Mouse (Mus musculus) left cerebral cortex, postnatal 4 days (tissue): ENCODE data around the gene Zswim8. TPM values are rescaled to one million over a fixed set of nuclear protein-coding genes. Genes with fewer than 3 reads are reported as not detected.

Experiments
- DNase-seq: peaks from one replicate; pipeline ENCODE4 v3.0.0-alpha.2; 2022
- intact Hi-C: fragments of 180-260 bp; cut with DNase I; formaldehyde crosslinking; loops from one replicate; pipeline ENCODE4 v1.15.1; 2025
- total RNA-seq, 2 experiments: library from RNA; stranded (reverse); gene quantifications; 2 replicates each; pipeline ENCODE4 v1.2.3; 2021

Gene Zswim8
- total RNA-seq, 2 experiments from 2014 or later = 182 to 183 TPM

DNA sequence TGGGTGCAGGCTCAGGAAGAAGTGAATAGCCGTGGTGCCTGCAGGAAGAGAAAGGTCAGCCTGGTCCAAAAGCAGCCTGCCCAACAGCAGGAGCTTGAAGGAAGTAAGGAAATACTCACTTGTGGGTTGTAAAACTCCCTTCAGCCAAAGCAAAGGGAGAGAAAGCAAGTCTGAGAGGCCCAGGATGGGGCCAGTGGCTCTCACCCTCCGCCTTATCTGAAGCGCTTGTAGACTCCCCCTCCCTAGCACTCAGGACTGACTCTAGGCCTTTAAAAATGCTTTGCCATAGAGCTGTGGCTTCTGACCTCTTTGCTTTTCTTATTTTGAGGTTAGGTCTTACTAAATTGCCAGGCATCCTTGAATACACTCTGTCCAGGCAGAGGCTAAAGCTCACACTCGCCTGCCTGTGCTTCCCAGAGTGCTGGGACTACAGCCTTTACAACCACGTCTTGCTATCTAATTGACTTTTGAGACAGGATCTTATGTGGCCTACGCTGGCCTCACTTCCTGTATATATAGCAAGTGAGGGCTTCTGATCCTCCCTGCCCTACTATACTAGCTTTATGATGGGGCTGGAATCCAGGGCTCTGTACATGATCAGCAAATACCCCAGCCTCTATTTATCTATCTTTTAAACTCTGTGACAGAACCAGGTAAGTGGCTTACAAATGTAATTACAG is 18.4 kb downstream of the Zswim8 start:
- DNase-seq = no peak
- intact Hi-C loops = loop anchor here (10.0 kb wide), 1 partner anchor 299 kb away; no protein-coding TSS in a partner anchor

GRCm38 (mm10) chr14:20729871-20730270 is 22.5 kb downstream of the Zswim8 start:
- intact Hi-C loops = loop anchor here (10.0 kb wide), 1 partner anchor 295 kb away; no protein-coding TSS in a partner anchor
- DNase-seq = no peak

DNA sequence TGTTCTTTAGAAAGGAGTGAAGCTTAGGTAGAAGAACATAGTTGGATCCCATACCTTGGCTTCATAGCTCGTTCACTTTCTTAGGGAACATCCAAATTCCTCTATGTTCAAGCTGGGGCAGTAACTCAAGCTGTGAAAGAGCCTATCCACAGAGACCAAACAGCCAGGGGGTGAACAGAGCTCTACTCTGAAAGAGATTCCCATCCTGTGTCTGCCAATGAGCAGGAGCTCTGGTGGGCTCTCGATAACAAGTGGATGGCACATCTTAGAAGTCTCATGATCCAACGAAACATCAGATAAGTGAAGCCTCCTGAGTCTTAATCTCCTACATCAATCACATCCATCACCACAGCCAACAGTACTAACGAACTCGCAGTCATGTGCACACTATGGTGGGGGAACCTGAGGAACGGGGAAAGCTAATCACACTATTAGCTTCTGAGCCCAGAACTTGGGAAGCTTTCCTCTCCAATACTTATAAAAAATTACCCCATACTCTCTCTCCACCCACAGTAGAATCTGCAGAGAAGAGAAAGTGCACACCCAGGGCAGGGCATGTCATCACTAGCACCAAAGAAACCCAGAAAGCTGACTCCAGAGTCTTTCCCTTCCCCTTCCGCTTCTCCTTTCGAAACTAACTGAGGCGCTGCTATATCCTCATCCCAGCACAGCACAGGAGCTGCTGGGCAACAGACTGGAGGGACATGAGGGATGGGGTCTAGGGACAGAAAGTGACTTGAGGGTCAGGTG is 23.7 kb downstream of the Zswim8 start:
- no peak for DNase-seq
- intact Hi-C loops = no loop called here

DNA sequence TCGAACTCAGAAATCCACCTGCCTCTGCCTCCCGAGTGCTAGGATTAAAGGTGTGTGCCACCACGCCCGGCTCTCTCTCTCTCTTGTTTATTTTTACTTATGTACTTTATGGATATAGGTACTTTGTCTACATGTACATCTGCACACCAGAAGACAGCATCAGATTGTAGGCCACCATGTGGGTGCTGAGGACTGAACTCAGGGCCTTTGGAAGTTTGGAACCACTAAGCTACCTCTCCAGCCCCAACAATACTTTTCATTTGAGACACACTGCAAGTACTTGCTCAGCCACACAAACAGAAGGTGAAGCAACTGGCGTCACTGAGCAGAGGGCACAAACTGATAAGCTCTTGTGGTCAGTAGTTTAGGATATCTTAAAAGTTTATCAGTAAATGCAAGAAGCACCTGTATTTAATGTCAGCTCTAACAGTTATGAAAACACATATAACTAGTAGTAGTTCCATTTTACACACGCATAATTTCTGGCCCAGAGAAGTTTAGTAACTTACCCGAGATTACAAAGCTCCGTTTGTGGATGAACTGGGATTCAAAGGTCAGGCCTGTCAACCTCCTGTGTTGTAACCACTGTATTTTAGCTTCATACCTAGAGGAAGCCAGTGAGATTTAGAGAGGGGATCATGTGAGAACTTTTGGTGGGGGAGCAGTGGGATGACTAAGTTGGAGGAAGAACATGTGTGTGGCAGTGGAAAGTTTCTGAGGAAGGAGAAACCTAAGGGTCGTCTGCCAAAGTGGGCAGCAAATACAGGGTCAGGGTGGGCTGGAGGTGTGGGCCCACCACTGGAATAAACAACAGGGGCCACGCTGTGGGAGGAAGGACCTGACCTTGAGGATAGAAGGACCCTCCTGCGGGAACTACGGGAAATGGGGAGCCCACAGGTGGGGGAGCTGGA is 25.9 kb downstream of the Zswim8 start:
- DNase-seq = no peak
- intact Hi-C loops = no loop called here

- peak; percentile 88 for DNase-seq
- intact Hi-C loops = no loop called here
These were observed 26.8 kb downstream of the Zswim8 start, which contains the start of gene Ndst2 for GRCm38 (mm10) chr14:20733952-20734774. Gene Ndst2, minus strand, starts transcription at chr14:20734562.

GRCm38 (mm10) chr14:20735052-20735451 is 27.7 kb downstream of the Zswim8 start:
- intact Hi-C loops = no loop called here
- DNase-seq = no peak

DNA sequence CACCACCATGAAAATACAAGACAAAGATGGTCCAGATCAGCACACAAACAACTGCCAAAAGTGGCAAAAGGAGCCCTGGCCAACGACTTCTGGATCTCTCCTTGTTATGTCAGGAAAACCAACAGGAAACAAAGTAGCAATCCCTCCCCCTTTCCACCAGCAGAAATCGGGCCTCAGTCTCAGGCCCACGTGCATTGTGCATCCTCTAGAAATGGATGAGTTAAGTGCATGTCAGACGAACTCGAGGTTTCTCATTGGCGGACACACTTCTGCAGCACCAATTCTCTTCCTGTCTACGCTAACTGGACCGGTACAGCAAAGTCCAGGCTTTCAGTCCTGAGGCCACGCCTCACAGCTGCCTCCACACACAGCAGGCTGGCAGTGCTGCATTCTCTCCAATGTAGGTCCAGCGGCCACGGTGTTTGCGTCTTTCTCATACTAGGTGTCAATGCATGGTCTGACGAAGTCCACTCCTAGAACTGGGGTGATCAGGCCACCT is 28.6 kb downstream of the Zswim8 start:
- intact Hi-C loops = no loop called here
- DNase-seq = no peak

DNA sequence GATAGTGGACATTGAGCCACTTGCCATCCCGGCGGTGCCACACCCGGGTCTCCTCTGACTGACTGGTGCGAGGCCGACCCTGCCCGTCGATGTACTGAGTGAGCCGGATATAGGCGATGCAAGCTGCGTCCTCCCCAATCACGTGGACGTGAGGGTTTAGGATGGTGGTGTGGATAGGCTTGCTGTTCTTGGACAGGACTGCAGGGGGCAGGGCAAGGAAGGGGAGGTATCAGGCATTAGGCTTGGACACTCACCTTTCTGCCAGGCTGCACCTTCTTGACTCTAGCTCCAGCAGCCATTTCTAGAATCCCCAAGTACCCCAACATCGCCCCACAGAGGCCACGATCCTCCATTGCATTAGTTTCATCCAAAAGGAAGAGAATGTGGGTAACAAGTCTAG is 30.0 kb downstream of the Zswim8 start:
- intact Hi-C loops = no loop called here
- peak; percentile 64 for DNase-seq

GRCm38 (mm10) chr14:20738511-20738910 is 31.2 kb downstream of the Zswim8 start:
- intact Hi-C loops = no loop called here
- DNase-seq = no peak

DNA sequence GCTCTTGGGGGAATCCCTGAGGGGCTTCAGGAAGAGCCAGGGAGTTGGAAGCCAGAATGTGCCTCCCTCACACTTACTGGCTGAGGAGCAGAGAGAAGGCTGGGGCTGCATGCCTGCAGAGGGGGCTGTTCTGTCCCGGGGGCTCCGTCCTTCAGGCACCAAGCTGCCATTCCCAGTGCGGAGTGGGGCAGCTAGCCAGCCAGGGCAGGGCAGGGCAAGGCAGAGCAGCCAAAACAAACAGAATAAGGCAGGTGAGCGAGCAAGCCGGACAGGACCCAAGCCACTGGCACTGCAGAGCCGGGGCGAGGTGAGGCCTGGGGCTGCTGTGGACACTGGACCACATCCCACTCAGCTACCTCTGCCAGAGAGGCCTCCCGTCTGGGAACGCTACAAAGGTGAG is 33.9 kb downstream of the Zswim8 start:
- intact Hi-C loops = no loop called here
- DNase-seq = no peak

GRCm38 (mm10) chr14:20743614-20744013 is 36.3 kb downstream of the Zswim8 start:
- DNase-seq = no peak
- intact Hi-C loops = no loop called here

- intact Hi-C loops = no loop called here
- DNase-seq = no peak
These were observed 39.6 kb downstream of the Zswim8 start for GRCm38 (mm10) chr14:20746935-20747334.

DNA sequence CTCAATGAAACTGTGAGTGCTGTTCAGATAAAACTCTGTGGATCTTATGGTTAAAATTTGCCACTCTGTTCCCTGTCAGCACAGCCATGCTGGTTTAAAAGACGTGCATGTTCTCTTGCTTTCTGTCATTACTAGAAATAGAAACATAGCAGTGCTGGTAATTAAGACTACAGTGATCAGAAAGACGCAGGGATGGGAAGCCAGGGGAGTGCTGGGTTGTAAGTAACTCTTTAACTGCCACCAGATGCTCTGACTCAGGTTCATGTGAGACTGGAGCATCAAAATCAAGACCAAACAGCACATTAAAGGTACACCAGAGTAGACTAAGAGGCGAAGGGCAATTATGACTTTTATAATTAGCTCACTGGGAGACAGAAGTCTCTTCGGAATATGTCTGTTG is 41.0 kb downstream of the Zswim8 start:
- DNase-seq = no peak
- intact Hi-C loops = no loop called here

GRCm38 (mm10) chr14:20749494-20750051 is 42.2 kb downstream of the Zswim8 start:
- DNase-seq = no peak
- intact Hi-C loops = no loop called here

DNA sequence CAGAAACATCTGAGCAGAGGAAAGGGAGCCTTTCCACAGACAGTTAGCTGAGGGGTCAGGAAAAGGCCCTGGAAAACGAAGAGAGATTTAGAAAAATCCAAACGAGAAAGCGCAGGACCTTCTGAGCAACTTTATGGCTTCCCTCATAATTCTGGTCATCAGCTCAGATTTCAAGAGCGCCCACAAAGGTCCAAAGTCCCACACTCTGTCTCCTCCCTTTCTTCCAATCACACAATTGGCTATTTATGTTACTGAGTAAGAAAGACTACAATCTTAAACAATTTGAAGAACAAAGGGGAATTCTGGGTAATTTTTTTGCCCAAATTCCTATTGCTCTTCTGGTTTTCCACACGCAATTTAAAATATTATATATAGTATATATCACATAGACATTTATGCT is 43.2 kb downstream of the Zswim8 start:
- no peak for DNase-seq
- intact Hi-C loops = no loop called here

DNA sequence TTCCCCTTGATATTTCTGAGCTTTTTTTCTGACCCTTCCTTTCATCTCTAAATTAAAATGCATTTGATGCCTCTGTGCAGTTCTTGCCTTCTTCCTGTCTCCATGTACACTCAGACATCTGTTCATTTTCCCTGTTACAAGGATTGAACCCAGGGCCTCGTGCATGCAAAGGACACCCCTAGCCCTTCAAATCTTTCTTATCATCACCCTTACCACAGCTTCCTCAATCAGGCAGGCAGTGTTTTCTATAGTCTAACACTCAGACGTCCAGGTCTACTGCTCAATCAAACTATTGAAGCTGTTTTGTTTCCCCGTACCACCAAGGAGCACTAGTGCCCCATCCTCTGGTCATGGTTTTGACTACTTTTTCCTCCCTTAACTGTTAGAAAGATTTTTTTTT is 46.4 kb downstream of the Zswim8 start:
- no peak for DNase-seq
- intact Hi-C loops = no loop called here

DNA sequence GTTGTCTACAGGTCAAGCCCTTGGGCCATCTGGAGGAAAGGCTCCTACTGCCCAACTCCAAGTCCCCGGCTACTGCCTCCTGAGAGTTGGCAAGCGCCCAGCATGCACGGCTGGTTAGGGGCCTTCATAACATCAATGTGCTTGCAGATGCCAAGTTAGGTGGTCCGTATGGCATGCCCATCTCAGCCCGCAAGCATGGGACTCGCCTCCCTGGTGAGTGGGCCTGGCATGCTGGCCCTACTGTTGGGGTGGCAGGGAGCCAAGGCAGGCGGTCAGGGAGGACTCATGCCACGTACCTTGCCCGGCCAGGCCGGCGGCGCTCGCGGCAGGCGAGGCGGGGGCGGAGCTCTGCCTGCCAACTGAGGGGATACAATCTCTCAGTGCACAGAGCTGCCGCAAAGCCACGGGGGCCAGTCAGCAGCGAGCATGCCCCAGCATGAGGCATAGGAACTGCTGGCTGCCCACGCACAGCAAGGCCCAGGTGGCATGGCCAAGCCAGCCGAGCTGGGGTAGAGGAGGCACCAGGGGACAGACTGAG is 50.1 kb downstream of the Zswim8 start:
- DNase-seq = peak; percentile 86
- intact Hi-C loops = no loop called here

GRCm38 (mm10) chr14:20758768-20759435 is 51.5 kb downstream of the Zswim8 start:
- intact Hi-C loops = no loop called here
- no peak for DNase-seq

DNA sequence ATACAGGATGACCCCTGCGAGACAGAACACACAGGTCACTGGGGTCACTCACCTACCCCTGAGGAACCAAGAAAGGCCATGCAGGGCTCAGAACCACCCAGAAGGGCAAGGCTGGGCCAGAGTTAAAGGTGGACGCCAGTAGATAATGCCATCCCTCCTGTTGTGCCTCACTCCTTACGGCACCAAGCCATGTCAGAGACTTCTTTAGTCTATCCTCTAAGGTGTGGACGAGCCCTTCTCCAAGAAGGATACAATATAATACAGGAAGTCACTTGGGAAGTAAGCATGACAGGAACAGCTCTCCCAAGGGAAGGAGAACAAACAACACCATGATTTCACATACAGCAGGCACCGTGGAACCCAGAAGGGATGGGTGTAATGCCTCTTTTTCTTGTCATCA is 57.6 kb downstream of the Zswim8 start:
- no peak for DNase-seq
- intact Hi-C loops = loop anchor here (10.0 kb wide), 1 partner anchor 110 kb away; no protein-coding TSS in a partner anchor
